Mouse (Mus musculus): ENCODE data around the gene Agpat4.

GRCm38 (mm10) chr17:12104245-12104644 is 14.3 kb upstream of the Agpat4 start:
- TF ChIP-seq EP300 (IDR thresholded peaks at IDR 0.05; ENCODE audit: low read depth) = no peak
- no peak for TF ChIP-seq CTCF (IDR thresholded peaks at IDR 0.05; ENCODE audit: low read depth)

Measured in heart, postnatal 0 days (tissue).